Mouse (Mus musculus): ENCODE results near the gene Ctnna3.

DNA sequence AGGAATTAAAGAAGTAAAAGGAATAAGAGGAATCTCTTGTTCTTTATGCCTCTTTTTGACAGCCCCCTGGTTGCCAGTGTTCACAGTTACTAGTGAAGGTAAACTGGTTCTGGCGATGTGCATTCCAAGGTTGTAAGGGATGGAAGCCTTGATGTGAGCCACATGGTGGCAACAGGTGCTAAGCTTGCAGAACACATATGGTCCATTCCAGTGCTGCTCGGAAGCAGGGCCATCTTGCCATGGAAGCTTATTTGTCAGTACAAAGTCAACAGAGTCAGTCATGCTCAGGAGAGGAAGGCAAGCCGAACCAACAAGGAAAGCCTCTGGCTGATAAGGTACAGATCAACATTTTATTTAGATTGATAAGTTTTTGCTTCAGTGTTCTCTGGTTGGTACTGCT, 652.4 kb downstream of the Ctnna3 start:
- no peak for TF ChIP-seq CTCF (IDR thresholded peaks at IDR 0.05; ENCODE audit: borderline replicate concordance, insufficient read depth, low read depth, low read length)
- TF ChIP-seq POLR2A (IDR thresholded peaks at IDR 0.05; ENCODE audit: borderline replicate concordance, insufficient read depth, low read length), result no peak
